Mouse (Mus musculus) spleen, postnatal 10 days (tissue): ENCODE results near the gene Asmt.

Source experiments
- DNase-seq, 2 experiments: peaks; one replicate each; pipeline ENCODE4 v3.0.0; 2021 to 2022; ENCODE audit warnings: low spot score in 2 of 2

The Asmt gene

DNA sequence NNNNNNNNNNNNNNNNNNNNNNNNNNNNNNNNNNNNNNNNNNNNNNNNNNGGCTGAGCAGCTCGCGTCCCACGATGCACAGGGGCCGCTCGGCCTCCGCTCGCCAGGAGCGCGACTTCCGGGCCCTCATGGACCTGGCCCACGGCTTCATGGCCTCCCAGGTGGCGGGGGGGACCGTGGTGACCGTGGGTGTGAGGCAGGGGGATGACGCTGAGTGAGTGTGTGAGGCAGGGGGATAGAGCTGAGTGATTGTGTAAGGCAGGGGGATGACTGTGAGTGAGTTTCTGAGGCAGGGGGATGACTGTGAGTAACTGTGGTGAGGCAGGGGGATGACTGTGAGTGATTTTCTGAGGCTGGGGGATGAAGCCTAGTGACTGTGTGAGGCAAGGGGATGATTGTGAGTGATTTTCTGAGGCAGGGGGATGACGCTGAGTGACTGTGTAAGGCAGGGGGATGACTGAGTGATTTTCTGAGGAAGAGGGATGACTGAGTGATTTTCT, at the start of gene Asmt:
TSS of gene Asmt (plus strand) at position 51 of the 499 bp plus-strand sequence.
- DNase-seq, result no peak

DNA sequence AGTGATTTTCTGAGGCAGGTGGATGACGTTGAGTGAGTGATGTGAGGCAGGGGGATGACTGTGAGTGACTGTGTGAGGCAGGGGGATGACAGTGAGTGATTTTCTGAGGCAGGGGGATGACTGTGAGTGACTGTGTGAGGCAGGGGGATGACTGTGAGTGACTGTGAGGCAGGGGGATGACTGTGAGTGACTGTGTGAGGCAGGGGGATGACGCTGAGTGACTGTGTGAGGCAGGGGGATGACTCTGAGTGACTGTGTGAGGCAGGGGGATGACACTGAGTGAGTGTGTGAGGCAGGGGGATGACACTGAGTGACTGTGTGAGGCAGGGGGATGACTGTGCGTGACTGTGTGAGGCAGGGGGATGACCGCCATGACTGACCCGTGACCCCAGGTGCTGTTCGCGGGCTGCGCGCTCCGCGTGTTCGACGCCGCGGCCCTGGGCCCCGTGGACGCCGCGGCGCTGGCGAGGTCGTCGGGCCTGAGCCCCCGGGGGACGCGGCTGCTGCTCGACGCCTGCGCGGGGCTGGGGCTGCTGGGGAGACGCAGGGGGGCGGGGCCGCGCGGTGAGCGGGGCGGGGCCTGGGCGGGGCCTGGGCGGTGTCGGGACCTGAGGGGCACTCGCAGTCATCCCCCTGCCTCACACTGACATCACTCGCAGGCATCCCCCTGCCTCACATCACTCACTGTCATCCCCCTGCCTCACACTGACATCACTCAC, 948 bp downstream of the Asmt start:
- DNase-seq, result peak in 1 of 2 experiments; percentile 39

DNA sequence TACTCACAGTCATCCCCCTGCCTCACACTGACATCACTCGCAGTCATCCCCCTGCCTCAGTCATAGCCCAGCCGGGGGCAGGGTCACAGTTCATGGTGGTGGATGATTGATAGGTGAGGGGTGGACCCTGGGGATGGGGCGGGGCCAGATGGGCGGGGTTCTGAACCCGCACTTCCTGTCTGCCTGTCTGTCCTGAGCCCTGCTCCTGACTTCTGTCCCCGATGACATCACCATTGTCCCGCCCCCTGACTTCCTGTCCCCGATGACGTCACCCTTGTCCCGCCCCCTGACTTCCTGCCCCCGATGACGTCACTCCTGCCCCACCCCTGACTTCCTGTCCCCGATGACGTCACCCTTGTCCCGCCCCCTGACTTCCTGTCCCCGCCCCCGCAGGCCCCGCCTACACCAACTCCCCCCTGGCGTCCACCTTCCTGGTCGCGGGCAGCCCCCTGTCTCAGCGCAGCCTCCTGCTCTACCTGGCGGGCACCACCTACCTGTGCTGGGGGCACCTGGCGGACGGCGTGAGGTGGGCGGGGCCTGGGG, 1.9 kb downstream of the Asmt start:
- peak in 1 of 2 experiments; percentile 42 for DNase-seq

DNA sequence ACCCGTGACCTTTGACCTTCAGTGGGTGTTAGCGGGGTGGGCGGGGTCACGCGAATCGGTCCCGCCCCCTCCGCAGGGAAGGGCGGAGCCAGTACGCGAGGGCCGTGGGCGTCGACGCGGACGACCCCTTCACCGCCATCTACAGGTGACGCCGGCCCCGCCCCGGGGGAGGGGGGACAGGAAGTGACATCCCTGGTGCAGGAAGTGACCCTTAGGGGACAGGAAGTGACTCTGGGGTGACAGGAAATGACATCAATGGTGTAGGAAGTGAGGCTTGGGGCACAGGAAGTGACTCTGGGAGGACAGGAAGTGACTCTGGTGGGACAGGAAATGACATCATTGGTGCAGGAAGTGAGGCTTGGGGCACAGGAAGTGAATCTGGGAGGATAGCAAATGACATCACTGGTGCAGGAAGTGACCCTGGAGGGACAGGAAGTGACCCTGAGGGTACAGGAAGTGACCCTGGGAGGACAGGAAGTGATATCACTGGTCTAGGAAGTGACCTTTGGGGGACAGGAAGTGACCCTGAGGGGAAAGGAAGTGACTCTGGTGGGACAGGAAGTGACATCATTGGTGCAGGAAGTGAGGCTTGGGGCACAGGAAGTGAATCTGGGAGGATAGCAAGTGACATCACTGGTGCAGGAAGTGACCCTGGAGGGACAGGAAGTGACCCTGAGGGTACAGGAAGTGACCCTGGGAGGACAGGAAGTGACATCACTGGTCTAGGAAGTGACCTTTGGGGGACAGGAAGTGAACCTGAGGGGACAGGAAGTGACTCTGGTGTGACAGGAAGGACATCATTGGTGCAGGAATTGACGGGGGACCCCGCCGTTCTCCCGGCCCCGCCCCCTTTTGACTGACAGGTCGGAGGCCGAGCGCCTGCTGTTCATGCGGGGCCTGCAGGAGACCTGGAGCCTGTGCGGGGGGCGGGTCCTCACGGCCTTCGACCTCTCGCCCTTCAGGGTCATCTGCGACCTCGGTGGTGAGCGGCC, 2.7 kb downstream of the Asmt start:
- DNase-seq, result peak in 1 of 2 experiments; percentile 20

DNA sequence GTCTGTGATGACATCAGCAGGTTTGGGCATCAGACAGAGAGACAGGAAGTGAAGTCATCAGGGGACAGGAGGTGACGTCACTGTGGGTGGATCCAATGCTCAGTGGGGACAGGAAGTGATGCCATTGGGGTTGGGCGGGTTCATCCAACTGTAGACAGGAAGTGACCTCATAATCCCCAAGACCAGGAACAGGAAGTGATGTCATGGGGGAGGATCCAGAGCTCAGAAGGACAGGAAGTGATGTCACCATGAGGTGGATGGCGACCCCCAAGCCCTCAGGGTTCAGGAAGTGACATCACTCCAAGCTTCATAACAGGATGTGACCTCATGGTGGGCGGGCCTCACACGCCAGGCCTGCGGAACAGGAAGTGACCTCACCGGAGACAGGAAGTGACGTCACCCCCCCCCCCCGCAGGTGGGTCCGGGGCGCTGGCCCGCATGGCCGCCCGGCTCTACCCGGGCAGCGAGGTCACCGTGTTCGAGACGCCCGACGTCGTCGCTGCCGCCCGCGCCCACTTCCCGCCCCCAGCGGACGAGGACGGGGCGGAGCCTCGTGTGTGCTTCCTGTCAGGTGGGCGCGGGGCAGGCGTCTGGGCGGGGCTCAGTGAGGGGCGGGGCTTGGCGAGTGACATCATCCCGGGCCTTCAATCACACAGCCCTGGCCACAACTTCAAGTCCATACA, 3.6 kb downstream of the Asmt start:
- no peak for DNase-seq

DNA sequence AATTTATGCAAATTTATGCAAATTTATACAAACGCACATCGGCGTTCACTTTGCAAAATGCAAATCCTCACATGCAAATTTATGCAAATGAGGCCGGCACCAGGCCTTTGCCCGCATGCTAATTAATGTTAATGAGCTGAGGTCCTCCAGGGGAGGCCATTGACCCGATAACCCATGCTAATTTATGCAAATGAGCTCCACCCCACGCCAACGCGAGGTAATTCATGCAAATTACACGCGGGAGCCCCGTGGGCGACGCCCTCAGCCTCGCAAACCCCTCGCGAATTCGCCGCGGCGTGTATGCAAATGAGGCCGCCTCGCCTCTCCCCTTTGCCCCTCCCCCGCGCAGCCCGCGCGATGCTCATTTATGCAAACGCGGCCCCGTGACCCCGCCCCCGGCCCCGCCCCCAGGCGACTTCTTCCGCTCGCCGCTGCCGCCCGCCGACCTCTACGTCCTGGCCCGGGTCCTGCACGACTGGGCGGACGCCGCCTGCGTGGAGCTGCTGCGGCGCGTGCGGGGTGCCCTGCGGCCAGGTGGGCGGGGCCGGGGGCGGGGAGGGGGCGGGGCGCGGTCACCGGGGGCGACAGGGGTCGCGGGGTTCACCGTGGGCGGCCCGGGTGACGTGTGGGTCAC, 4.3 kb downstream of the Asmt start:
- no peak for DNase-seq

DNA sequence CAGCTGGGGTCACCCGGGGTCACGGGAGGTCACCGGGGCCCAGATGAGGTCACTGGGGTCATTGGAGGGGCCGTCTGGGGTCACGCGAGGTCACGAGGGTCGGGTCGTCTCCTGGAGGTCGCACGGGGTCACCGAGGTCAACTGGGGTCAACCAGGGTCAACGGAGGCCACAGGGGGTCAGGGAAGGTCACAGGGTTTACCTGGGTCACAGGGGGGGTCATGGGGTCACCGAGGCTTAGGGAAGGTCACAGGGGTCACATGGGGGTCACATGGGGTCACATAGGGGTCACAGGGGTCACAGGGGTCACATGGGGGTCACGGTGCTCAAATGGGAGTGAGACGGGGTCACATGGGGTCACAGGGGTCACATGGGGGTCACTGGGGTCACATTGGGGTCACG, 4.8 kb downstream of the Asmt start:
- no peak for DNase-seq

DNA sequence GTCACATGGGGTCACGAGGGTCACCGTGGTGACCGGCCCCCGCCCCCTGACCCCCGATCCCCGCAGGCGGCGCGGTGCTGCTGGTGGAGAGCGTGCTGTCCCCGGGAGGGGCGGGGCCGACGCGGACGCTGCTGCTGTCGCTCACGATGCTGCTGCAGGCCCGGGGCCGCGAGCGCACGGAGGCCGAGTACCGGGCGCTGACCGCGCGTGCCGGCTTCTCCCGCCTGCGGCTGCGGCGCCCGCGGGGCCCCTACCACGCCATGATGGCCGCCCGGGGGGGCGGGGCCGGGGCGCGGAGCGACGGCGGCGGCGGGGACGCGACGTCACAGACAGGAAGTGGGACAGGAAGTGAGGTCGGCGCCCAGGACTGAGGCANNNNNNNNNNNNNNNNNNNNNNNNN, 5.2 kb downstream of the Asmt start:
- no peak for DNase-seq
